Mouse (Mus musculus) midbrain, embryonic 14.5 days (tissue): ENCODE measurements around the gene Rtp2. TPM values are rescaled to one million over a fixed set of nuclear protein-coding genes. Genes with fewer than 3 reads are reported as not detected.

Experiments
- ATAC-seq: fragments of 200-750 bp; cut with Nextera tagmentation; 2 replicates; pipeline ENCODE4 v1.8.0; 2017; ENCODE audit warnings: moderate number of reproducible peaks, moderate library complexity; ENCODE audit not compliant: low FRiP score, low TSS enrichment
- DNase-seq: peaks from one replicate; pipeline ENCODE4 v3.0.0-alpha.2; 2015
- H3K27ac ChIP-seq: fragments of 300-500 bp; sonication (generic); replicated peaks from 2 replicates; pipeline ENCODE4 v1.5.1; 2014; ENCODE audit warnings: mild to moderate bottlenecking, low read depth, low read length, moderate library complexity
- H3K27me3 ChIP-seq: fragments of 300-500 bp; sonication (generic); 2 replicates; pipeline ENCODE4 v1.6.1; 2014; ENCODE audit warnings: low read length, control low read depth, mixed read lengths; ENCODE audit not compliant: control insufficient read depth, insufficient read depth
- H3K36me3 ChIP-seq: fragments of 300-500 bp; sonication (generic); 2 replicates; pipeline ENCODE4 v1.6.1; 2014; ENCODE audit warnings: low read length, control low read depth; ENCODE audit not compliant: control insufficient read depth, insufficient read depth
- H3K4me1 ChIP-seq: fragments of 300-500 bp; sonication (generic); 2 replicates; pipeline ENCODE4 v1.6.1; 2014; ENCODE audit warnings: mild to moderate bottlenecking, antibody characterized with exemption, low read length, control low read depth; ENCODE audit not compliant: control insufficient read depth, insufficient read depth
- H3K4me2 ChIP-seq: fragments of 300-500 bp; sonication (generic); 2 replicates; pipeline ENCODE4 v1.6.1; 2014; ENCODE audit warnings: mild to moderate bottlenecking, low read length, moderate library complexity
- H3K4me3 ChIP-seq: fragments of 300-500 bp; sonication (generic); replicated peaks from 2 replicates; pipeline ENCODE4 v1.5.1; 2014; ENCODE audit warnings: low read depth, low read length
- H3K9ac ChIP-seq: fragments of 300-500 bp; sonication (generic); replicated peaks from 2 replicates; pipeline ENCODE4 v1.6.1; 2014; ENCODE audit warnings: mild to moderate bottlenecking, low read length, moderate library complexity
- H3K9me3 ChIP-seq: fragments of 300-500 bp; sonication (generic); 2 replicates; pipeline ENCODE4 v1.6.1; 2016; ENCODE audit warnings: low read length, control low read depth, mixed read lengths; ENCODE audit not compliant: control insufficient read depth
- WGBS: fragments of 180-500 bp; shearing (Covaris S2); extraction: QIAGEN DNeasy Blood & Tissue Kit; methylation state at CpG from one replicate; pipeline ENCODE4 v1.1.7; 2014; 5-methylcytosine and 5-hydroxymethylcytosine counted together
- polyA plus RNA-seq: library from polyadenylated mRNA; unstranded; fragments of >200 nt; fragmentation: Nextera tagmentation; extraction: Ambion mirVana; gene quantifications from 2 replicates; pipeline ENCODE4 v1.2.1, GENCODE M21; 2014

Gene Rtp2
- polyA plus RNA-seq, 1 experiment from 2014 or later = not detected

GRCm38 (mm10) chr16:23890636-23891035 is 41.6 kb downstream of the Rtp2 start, which contains the start of gene Sst:
Gene Sst, minus strand, starts transcription at chr16:23890958.
- Histone ChIP-seq H3K9ac (0 out of 2 replicates have a peak within 1 kb of the TSS, but pooled peaks have one; percentile 24), H3K4me1 (0 out of 2 replicates have a peak, but pooled peaks cover 4% of the 10 kb centered on the region), H3K4me3 (peak within 1 kb of the TSS; percentile 31), H3K27me3 (peaks cover 8% of the 10 kb centered on the region), H3K4me2 (peak within 1 kb of the TSS; percentile 53), H3K36me3 (no peaks in the 10 kb centered on the region), H3K9me3 (no peaks in the 10 kb centered on the region), H3K27ac (no peak within 1 kb of the TSS; the same call in 1 of the 2 replicates)
- 6% methylated on average over 26 of the region's 26 CpGs for WGBS
- no peak for ATAC-seq
- DNase-seq = peak; percentile 47

GRCm38 (mm10) chr16:23890151-23890550 is 42.0 kb downstream of the Rtp2 start:
- Histone ChIP-seq H3K27ac (no peak overlapping the region; the same call in 1 of the 2 replicates), H3K4me2 (peak overlapping the region; percentile 53), H3K36me3 (no peaks in the 10 kb centered on the region), H3K4me1 (0 out of 2 replicates have a peak, but pooled peaks cover 6% of the 10 kb centered on the region), H3K4me3 (peak overlapping the region; percentile 31), H3K9me3 (no peaks in the 10 kb centered on the region), H3K27me3 (peaks cover 8% of the 10 kb centered on the region), H3K9ac (no peak overlapping the region)
- ATAC-seq (no peak), DNase-seq (no peak)
- 9% methylated on average over 9 of the region's 9 CpGs for WGBS

GRCm38 (mm10) chr16:23887910-23888579 is 44.1 kb downstream of the Rtp2 start:
- Histone ChIP-seq H3K9ac (no peak overlapping the region), H3K4me2 (no peak overlapping the region), H3K9me3 (no peaks in the 10 kb centered on the region), H3K27me3 (peaks cover 8% of the 10 kb centered on the region), H3K27ac (no peak overlapping the region), H3K4me1 (0 out of 2 replicates have a peak, but pooled peaks cover 7% of the 10 kb centered on the region), H3K4me3 (no peak overlapping the region), H3K36me3 (no peaks in the 10 kb centered on the region)
- 31% methylated on average over 10 of the region's 10 CpGs for WGBS
- ATAC-seq (no peak), DNase-seq (peak; percentile 5)

GRCm38 (mm10) chr16:23885098-23885497 is 47.1 kb downstream of the Rtp2 start:
- H3K9ac ChIP-seq = no peak overlapping the region
- no peaks in the 10 kb centered on the region for H3K36me3 ChIP-seq
- 0 out of 2 replicates have a peak, but pooled peaks cover 3% of the 10 kb centered on the region for H3K4me1 ChIP-seq
- H3K4me2 ChIP-seq = 0 out of 2 replicates have a peak overlapping the region, but pooled peaks have one; percentile 8
- peak; percentile 28 for DNase-seq
- ATAC-seq = no peak
- 66% methylated on average over 12 of the region's 12 CpGs for WGBS
- no peak overlapping the region for H3K4me3 ChIP-seq
- peaks cover 2% of the 10 kb centered on the region; the same call in 1 of the 2 replicates for H3K27me3 ChIP-seq
- no peak overlapping the region for H3K27ac ChIP-seq
- no peaks in the 10 kb centered on the region for H3K9me3 ChIP-seq

Other genes with a start within 250 kb of the Rtp2 start
- 257 and 380 TPM in 2 replicates for gene Sst, start 41.4 kb downstream of the Rtp2 start, polyA plus RNA-seq
- gene Gm37419, start 56.1 kb upstream of the Rtp2 start, polyA plus RNA-seq = not detected in 2 replicates
- 0.26 and 0.39 TPM in 2 replicates for gene Bcl6, start 56.5 kb upstream of the Rtp2 start, polyA plus RNA-seq